Mouse (Mus musculus) neural tube, embryonic 13.5 days (tissue): Measurements from ENCODE around the gene Smad6. TPM values are rescaled to one million over a fixed set of nuclear protein-coding genes. Genes with fewer than 3 reads are reported as not detected.

Source experiments
- ATAC-seq: fragments of 200-750 bp; cut with Nextera tagmentation; 2 replicates; pipeline ENCODE4 v1.8.0; 2017; ENCODE audit warnings: low read depth, mild to moderate bottlenecking, moderate TSS enrichment, moderate library complexity
- H3K27ac ChIP-seq: fragments of 300-500 bp; sonication (generic); replicated peaks from 2 replicates; pipeline ENCODE4 v1.5.1; 2015; ENCODE audit warnings: moderate library complexity, mild to moderate bottlenecking, inconsistent platforms
- H3K27me3 ChIP-seq: fragments of 300-500 bp; sonication (generic); 2 replicates; pipeline ENCODE4 v1.6.1; 2015; ENCODE audit warnings: mild to moderate bottlenecking, inconsistent platforms
- H3K36me3 ChIP-seq: fragments of 300-500 bp; sonication (generic); 2 replicates; pipeline ENCODE4 v1.6.1; 2015; ENCODE audit warnings: mild to moderate bottlenecking, inconsistent platforms
- H3K4me1 ChIP-seq: fragments of 300-500 bp; sonication (generic); replicated peaks from 2 replicates; pipeline ENCODE4 v1.6.1; 2015; ENCODE audit warnings: inconsistent platforms
- H3K4me2 ChIP-seq: fragments of 300-500 bp; sonication (generic); 2 replicates; pipeline ENCODE4 v1.6.1; 2015; ENCODE audit warnings: inconsistent platforms, mild to moderate bottlenecking, moderate library complexity
- H3K4me3 ChIP-seq: fragments of 300-500 bp; sonication (generic); 2 replicates; pipeline ENCODE4 v1.5.1; 2015; ENCODE audit warnings: mild to moderate bottlenecking, inconsistent platforms
- H3K9ac ChIP-seq: fragments of 300-500 bp; sonication (generic); 2 replicates; pipeline ENCODE4 v1.6.1; 2015; ENCODE audit warnings: moderate library complexity, mild to moderate bottlenecking, inconsistent platforms
- H3K9me3 ChIP-seq: fragments of 300-500 bp; sonication (generic); 2 replicates; pipeline ENCODE4 v1.6.1; 2016; ENCODE audit warnings: inconsistent platforms
- WGBS: fragments of 180-500 bp; shearing (Covaris S2); methylation state at CpG from one replicate; pipeline ENCODE4 v1.1.7; 2015; 5-methylcytosine and 5-hydroxymethylcytosine counted together
- polyA plus RNA-seq: library from polyadenylated mRNA; unstranded; fragments of >200 nt; fragmentation: Nextera tagmentation; extraction: Ambion mirVana; gene quantifications from 2 replicates; pipeline ENCODE4 v1.2.1, GENCODE M21; 2015

Gene Smad6
- polyA plus RNA-seq, 1 experiment from 2014 or later, result 3.8 TPM

DNA sequence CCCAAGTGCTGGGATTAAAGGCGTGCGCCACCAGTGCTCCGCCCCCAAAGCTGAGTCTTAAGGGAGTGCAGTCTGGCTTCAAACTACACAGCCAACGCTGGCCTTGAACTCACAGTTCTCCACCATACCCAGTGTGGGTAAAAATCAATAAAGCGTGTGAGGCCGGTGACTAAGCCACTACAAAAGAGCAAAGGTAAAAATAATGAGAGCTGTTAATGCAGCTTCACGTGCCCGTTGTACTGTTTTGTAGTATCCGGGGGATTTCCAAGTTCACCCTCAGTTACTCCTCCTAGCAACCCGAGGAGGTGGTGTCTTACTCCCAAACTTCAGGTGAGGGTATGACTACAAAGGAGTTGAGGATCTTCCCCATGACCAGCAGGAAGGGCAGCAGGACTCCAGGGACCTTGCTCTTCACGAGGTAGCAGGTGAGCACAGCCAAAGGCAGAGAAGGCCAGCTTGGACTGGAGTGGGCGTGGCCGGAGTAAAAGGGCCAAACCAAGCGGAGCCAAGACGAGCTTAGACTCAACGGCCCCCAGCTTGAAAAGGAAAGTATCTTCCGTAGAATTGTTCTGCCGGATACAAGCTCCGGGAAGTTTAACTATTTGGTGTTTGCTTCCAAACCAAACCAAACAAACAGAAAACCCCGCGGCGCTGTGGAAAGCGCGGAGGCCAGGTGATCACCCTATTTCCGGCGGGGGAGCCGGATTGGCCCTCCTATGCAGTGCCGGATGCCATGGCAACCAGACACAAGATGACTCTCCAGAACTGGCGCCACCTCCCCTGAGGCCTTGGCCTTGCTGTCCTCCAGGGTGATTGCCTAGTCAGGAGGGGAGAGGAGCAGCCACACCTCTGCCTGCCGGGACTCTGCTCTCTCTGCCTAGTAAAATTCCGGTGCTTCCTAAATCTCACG lies 27.9 kb upstream of the Smad6 start:
- peak; percentile 63; the same call in 1 of the 2 replicates for ATAC-seq

DNA sequence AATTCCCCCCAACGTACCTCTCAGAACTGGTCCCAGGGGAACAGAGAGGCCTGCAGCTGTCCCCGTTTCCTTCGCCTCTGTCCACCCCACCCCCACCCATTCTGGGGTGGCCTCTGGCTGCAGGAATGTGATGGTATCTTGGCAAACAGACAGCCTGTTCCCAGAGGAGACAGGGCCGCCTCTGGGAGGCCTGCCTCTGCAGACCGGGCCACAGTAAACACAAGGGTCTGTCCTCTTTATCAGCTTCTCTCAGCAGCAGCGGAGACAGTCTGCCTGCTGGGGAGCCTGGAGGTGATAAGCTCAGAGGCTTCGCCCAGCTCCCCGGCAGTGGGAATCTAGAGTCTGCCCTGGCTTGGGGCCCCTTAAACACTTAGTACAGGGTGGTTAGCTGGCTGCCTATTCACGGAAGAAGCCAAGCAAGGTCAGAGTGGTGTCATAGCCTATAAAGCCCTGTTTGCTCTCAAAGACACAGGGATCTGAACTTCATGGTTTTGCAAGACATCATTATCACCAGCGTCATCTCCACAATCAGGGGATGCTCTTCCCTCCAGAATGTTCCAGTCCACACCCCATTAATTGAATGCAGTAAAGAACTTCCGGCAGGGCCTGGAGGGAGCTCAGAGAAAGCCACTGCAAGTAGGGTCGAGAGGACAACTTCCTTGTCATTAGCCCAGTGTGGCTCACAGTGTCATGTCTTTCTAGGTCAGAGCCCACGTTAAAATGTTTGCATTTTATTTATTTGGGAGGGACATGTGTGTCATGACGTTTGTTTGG lies 23.4 kb upstream of the Smad6 start:
- Histone ChIP-seq H3K27me3 (peaks cover under 1% of the 10 kb centered on the region; the same call in 1 of the 2 replicates), H3K4me2 (no peak overlapping the region), H3K9me3 (no peaks in the 10 kb centered on the region), H3K9ac (0 out of 2 replicates have a peak overlapping the region, but pooled peaks have one; percentile 31), H3K27ac (no peak overlapping the region), H3K4me3 (no peak overlapping the region), H3K36me3 (no peaks in the 10 kb centered on the region), H3K4me1 (peaks cover 18% of the 10 kb centered on the region)
- 25% methylated on average over 14 of the region's 14 CpGs for WGBS
- no peak for ATAC-seq

More for the DNA sequence above, 27.9 kb upstream of the Smad6 start:
- 11% methylated on average over 32 of the region's 32 CpGs for WGBS
- peak overlapping the region; percentile 33 for H3K4me3 ChIP-seq
- peak overlapping the region; percentile 61 for H3K4me2 ChIP-seq
- peak overlapping the region; percentile 48; the same call in 1 of the 2 replicates for H3K9ac ChIP-seq
- no peaks in the 10 kb centered on the region for H3K9me3 ChIP-seq
- peaks cover 23% of the 10 kb centered on the region for H3K4me1 ChIP-seq
- H3K27me3 ChIP-seq, result peaks cover 12% of the 10 kb centered on the region; the same call in 1 of the 2 replicates
- H3K27ac ChIP-seq, result 0 out of 2 replicates have a peak overlapping the region, but pooled peaks have one; percentile 28
- H3K36me3 ChIP-seq, result no peaks in the 10 kb centered on the region

DNA sequence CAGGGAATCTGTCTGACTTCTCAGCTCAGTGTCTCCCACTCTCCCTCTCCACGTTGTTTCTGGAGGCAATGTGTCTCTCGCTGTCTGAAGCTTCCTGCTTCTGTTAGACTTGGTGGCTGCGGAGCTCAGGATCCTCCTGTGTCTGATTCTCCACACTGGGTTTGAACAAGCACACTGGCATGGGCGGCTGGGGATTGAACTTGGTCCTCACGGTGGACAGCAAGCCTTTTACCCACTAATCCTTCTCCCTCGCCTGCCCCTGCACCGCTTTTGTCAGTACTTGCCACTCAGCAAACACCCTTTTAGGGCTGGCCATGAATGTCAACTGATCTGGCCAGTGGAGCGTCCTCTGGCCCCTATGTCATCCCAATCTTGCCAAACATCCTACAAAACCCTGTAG lies 22.5 kb upstream of the Smad6 start:
- H3K27me3 ChIP-seq, result no peaks in the 10 kb centered on the region
- H3K9ac ChIP-seq, result no peak overlapping the region
- ATAC-seq, result no peak
- 84% methylated on average over 8 of the region's 8 CpGs for WGBS
- H3K4me1 ChIP-seq, result peaks cover 10% of the 10 kb centered on the region
- H3K27ac ChIP-seq, result no peak overlapping the region
- H3K36me3 ChIP-seq, result no peaks in the 10 kb centered on the region
- no peaks in the 10 kb centered on the region for H3K9me3 ChIP-seq
- H3K4me2 ChIP-seq, result no peak overlapping the region
- no peak overlapping the region for H3K4me3 ChIP-seq

DNA sequence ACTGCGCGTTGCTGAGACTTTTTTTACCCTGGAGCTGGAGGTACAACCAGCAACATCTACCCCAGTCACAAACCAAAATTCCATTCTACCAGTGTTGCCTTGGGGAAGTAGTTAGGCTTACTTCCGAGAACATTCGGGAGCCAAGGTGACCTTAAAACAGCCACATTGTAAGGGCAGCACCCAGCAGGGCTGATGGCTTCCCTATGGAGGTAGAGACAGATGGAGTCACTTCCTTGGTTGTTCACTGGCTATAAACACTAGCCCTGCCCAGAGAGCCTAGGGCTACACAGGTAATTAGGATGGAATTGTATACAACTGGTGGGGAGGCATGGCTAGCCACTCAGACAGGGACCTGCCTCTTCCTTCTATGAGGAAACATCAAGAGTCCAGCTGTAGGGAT lies 21.1 kb upstream of the Smad6 start:
- peaks cover 10% of the 10 kb centered on the region for H3K4me1 ChIP-seq
- H3K9me3 ChIP-seq, result no peaks in the 10 kb centered on the region
- 63% methylated on average over 4 of the region's 4 CpGs for WGBS
- no peaks in the 10 kb centered on the region for H3K27me3 ChIP-seq
- no peak overlapping the region for H3K27ac ChIP-seq
- no peak for ATAC-seq
- no peak overlapping the region for H3K4me2 ChIP-seq
- no peak overlapping the region for H3K9ac ChIP-seq
- no peak overlapping the region for H3K4me3 ChIP-seq
- H3K36me3 ChIP-seq, result no peaks in the 10 kb centered on the region

DNA sequence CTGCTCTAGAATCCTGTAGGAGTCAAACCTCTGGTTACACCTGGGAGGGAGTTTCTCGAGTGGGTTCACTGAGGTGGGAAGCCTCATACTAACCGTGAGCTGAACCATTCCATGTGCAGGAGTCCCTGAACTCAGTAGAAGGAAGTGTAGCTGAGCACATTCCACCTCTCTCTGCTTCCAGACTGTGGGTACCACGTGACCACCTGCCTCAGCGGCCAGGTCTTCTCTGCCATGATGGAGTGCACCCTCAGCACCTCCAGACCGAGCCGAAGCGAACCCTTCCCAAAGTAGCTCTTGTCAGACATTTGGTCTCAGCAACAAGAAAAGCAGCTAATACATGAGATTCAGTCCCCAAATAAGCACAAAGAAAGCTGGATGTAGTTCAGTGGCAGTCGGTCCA lies 20.4 kb upstream of the Smad6 start:
- Histone ChIP-seq H3K9ac (no peak overlapping the region), H3K9me3 (no peaks in the 10 kb centered on the region), H3K36me3 (no peaks in the 10 kb centered on the region), H3K27ac (no peak overlapping the region), H3K27me3 (no peaks in the 10 kb centered on the region), H3K4me3 (no peak overlapping the region), H3K4me1 (peaks cover 10% of the 10 kb centered on the region), H3K4me2 (no peak overlapping the region)
- WGBS, result 86% methylated on average over 8 of the region's 8 CpGs
- ATAC-seq, result no peak

DNA sequence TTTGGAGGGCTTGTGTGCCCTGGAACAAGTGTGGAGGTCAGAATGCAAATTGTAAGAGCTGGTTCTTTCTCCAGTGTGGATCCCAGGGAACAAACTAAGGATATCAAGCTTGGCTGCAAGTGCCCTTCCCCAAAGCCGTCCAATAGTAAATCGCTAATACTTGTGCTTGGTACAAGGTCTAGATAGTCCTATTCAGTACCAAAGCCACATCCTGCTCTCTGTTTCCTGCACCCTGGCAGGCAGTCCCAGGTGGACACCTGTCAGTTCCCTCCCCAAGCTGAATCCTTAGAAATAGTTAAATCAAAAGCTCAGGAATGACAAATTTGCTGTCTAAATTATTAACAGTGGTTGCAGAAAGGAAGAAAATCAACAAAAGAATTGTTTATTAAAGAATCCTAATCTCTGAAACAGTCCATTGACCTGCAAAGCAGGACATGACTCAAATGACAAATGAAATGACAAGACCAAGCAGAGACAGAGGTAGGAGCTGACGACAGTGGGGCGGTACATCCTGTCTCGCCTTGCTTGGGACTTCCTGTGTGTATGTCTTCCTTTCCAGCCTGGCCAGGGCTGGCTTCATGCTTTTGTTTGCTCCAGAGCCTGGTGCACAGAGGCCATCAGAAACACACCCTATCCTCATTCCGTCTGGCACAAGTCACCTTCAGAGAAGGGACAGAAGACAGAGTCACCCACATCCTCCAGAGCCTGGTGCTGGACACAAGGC lies 8.2 kb upstream of the Smad6 start:
- ATAC-seq, result no peak
- Histone ChIP-seq H3K4me2 (no peak overlapping the region), H3K27me3 (no peaks in the 10 kb centered on the region), H3K9ac (no peak overlapping the region), H3K27ac (no peak overlapping the region), H3K4me3 (no peak overlapping the region), H3K36me3 (no peaks in the 10 kb centered on the region), H3K4me1 (no peaks in the 10 kb centered on the region), H3K9me3 (no peaks in the 10 kb centered on the region)
- 84% methylated on average over 6 of the region's 6 CpGs for WGBS

DNA sequence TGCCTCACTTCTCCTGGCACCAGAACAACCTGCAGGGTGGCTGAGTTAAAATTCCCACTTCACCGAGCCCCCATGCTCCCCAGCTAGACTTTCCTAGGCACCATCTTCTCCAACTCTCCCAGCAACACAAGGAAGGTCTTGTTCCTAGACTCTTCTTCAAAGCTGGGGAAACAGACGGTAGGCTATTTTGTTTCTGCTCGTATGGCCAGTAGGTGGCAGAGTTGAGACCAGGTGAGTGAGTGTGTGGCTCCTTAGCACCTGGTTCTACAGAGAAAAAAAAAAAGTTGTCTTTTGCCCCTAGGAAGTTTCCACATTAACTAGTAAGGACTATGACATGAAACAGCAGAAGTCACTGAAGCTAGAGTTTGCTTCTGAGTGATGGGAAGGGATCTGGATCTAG lies 3.7 kb upstream of the Smad6 start:
- 5% methylated on average over 3 of the region's 3 CpGs for WGBS
- H3K4me2 ChIP-seq, result no peak overlapping the region

DNA sequence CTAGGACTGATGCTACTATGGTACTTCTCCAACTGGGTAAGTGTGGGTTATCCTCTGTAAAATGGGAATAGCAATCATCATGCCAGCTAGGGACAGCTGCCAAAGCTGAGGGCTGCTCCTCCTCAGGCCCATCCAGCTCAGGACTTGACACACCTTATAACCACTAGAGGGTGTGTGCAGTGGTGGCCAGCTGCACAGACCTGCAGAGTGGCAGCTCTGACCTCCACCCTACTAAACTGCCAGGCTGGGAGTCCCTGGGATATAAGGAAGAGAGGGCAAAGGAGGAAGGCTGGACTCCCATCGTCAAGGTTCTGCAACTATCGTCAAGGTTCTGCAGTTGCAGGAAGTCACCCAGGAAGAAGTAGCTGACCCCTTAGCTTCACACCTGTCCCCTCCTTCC lies 3.1 kb upstream of the Smad6 start:
- H3K27ac ChIP-seq, result no peak overlapping the region
- WGBS, result 38% methylated on average over 2 of the region's 2 CpGs

More for the DNA sequence above, 3.7 kb upstream of the Smad6 start:
- Histone ChIP-seq H3K4me1 (peaks cover 30% of the 10 kb centered on the region), H3K36me3 (no peaks in the 10 kb centered on the region), H3K9ac (no peak overlapping the region), H3K27ac (no peak overlapping the region), H3K9me3 (no peaks in the 10 kb centered on the region), H3K4me3 (no peak overlapping the region), H3K27me3 (peaks cover 15% of the 10 kb centered on the region)
- ATAC-seq, result no peak

DNA sequence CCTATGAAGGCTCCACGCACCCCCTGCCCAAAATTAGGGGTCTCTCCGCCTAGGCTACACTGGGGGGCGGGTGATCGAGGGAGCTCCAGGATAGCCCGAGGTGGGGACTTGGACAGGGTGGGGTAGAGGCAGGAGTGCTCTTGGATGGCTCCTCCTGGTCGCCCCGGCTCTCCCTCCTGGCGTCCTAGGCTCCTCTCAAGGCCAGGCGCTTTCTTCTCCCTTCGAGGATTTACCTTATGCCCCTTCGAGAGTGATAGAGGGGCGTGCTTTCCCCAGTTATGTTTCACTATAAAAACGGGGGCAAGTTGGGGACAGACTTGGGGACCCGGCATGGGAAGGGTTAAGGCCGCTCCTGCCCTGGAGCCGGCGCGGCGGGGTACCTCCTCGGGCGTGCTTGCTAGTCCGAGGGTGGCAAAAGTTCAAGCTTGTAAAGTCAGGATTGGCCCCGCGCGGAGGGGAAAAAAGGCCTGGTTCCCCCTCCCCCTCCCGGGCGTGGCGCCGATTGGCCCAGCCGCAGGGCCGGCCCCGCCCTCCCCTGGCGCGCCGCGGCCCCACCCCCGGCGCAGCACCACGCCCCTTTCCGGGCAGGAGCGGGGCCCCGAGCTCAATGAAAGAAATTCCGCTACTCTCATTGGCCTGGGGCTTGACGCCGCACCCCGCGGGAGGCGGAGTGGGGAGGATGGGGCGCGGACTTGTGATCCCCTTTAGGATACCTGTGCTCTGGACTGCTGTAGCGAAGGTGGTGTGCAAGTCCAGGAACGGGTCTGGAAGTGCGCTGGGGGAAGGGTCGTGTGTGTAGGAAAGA lies 905 bp upstream of the Smad6 start:
- H3K36me3 ChIP-seq, result no peaks in the 10 kb centered on the region

More for the DNA sequence above, 3.1 kb upstream of the Smad6 start:
- Histone ChIP-seq H3K4me1 (peaks cover 36% of the 10 kb centered on the region), H3K4me2 (no peak overlapping the region), H3K9me3 (no peaks in the 10 kb centered on the region), H3K27me3 (peaks cover 15% of the 10 kb centered on the region), H3K36me3 (no peaks in the 10 kb centered on the region), H3K4me3 (no peak overlapping the region), H3K9ac (no peak overlapping the region)
- ATAC-seq, result no peak

DNA sequence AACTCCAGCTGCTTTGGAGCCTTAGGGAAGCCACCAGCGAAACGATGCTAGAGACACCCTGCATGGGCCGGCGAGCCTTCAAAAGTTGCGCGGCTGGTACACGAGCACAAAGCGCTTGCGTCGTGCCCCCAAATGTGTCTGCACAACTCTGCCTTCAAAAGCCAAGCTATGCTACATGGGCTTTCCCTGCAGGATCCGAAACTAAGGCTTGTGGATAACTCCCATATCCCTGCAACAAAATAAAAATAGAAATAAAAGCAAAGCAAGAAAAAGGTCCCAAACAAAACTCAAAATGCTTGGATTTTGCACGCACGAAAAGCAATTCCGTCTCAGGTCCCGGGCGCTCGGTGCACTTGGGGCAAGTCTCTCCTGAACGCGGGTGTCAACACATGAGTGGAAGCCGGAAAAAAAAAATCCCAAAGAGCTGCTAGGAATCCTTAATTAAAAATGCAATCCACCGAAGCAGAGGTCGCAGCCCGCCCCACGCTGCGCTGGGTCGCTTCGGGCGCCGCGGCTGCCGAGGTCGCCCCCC lies 474 bp downstream of the Smad6 start:
- Histone ChIP-seq H3K4me2 (peak overlapping the region; percentile 83), H3K4me1 (peaks cover 72% of the 10 kb centered on the region), H3K9me3 (no peaks in the 10 kb centered on the region), H3K27me3 (peaks cover 37% of the 10 kb centered on the region), H3K9ac (peak overlapping the region; percentile 86), H3K27ac (peak overlapping the region; percentile 74), H3K4me3 (peak overlapping the region; percentile 66), H3K36me3 (no peaks in the 10 kb centered on the region)
- ATAC-seq, result no peak
- WGBS, result under 1% methylated on average over 32 of the region's 32 CpGs

More for the DNA sequence above, 905 bp upstream of the Smad6 start:
- Histone ChIP-seq H3K9me3 (no peaks in the 10 kb centered on the region), H3K27ac (peak overlapping the region; percentile 74), H3K9ac (peak overlapping the region; percentile 59), H3K4me2 (peak overlapping the region; percentile 83), H3K4me3 (peak overlapping the region; percentile 66), H3K4me1 (peaks cover 58% of the 10 kb centered on the region), H3K27me3 (peaks cover 34% of the 10 kb centered on the region)
- WGBS, result under 1% methylated on average over 53 of the region's 54 CpGs
- peak; percentile 69 for ATAC-seq
